Mouse (Mus musculus): ENCODE data around the gene Mrrf.

GRCm38 (mm10) chr2:36211785-36212184, 75.6 kb downstream of the Mrrf start:
- no peak for TF ChIP-seq CTCF (IDR thresholded peaks at IDR 0.05; ENCODE audit: insufficient read depth, low read length)
- TF ChIP-seq POLR2A (IDR thresholded peaks at IDR 0.05; ENCODE audit: borderline replicate concordance, extremely low read depth, low read depth, low read length) = no peak
